In the genomic region with DNA sequence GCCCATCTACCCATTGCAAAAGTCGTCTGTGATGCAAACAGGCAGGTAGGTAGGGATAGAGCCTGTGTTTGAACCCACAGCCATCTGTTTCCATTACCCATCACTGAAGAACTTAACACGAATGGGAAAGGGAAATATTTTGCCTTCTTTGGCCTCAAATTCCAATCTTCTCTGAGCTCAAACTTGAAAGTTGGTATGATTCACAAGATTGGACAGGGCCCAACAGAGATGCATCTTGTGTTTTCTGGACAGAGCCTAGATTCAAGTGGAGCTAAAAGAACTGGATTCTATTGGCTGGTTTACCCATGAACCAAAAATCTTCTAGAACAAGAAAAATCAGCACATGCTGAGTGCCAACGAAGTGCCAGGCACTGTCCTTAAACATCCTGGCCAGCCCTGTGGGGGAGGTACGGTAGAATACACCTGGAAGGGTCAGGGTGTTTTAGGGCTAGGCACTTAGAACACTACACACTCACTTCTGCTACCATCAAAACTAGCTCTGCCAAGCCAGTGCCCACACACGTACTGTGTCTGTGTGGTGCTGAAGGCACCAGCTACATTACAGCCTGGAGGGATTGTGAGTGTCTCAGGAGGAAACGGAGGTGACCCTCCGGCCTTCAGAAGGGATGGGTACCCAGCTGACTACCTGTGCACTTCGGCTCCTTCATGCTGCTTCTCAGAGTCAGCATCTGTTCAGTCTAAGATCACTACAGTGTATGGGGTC, we compare ENCODE assay signal across 19 mouse cellular contexts.
DNase-seq lines count a peak whose midpoint lies in the region; ATAC-seq and TF ChIP-seq lines count a peak whose summit lies in the region.
"Had no signal": no experiment of that assay in that cellular context is flagged by ENCODE, and none has a peak within 500 bp of the region (broad histone marks: within the 10 kb centered on the region; RNA-seq: fewer than 3 reads in every experiment).

No protein-coding gene starts in this region.

- H3K9me3 ChIP-seq in embryonic facial prominence, embryonic 13.5 days: no peaks in the 10 kb centered on the region
- no peaks in the 10 kb centered on the region for H3K9me3 ChIP-seq in embryonic facial prominence, embryonic 10.5 days
- H3K9me3 ChIP-seq in stomach, postnatal 0 days (ENCODE audit: control insufficient read depth, low read length): no peaks in the 10 kb centered on the region
- no peaks in the 10 kb centered on the region for H3K9me3 ChIP-seq in neural tube, embryonic 15.5 days (replicated peaks)
- H3K9me3 ChIP-seq: G1E; heart, embryonic 15.5 days; hindbrain, embryonic 15.5 days; liver, embryonic 13.5 days had no signal

- no peak overlapping the region for H3K4me3 ChIP-seq in embryonic facial prominence, embryonic 13.5 days
- no peak overlapping the region for H3K4me3 ChIP-seq in embryonic facial prominence, embryonic 10.5 days
- no peak overlapping the region for H3K4me3 ChIP-seq in left cerebral cortex, adult 2 months
- H3K4me3 ChIP-seq in stomach, postnatal 0 days (ENCODE audit: low read depth, low read length): no peak overlapping the region
- no peak overlapping the region for H3K4me3 ChIP-seq in neural tube, embryonic 15.5 days (replicated peaks)
- H3K4me3 ChIP-seq: erythroblast, embryonic 14.5 days; heart, adult 2 months; liver, embryonic 13.5 days had no signal

- no peak overlapping the region for H3K9ac ChIP-seq in embryonic facial prominence, embryonic 13.5 days
- no peak overlapping the region for H3K9ac ChIP-seq in stomach, postnatal 0 days (ENCODE audit: low read length)
- no peak overlapping the region for H3K9ac ChIP-seq in neural tube, embryonic 15.5 days (replicated peaks)
- H3K9ac ChIP-seq: heart, embryonic 15.5 days; hindbrain, embryonic 15.5 days; liver, embryonic 13.5 days had no signal

- no peak overlapping the region for H3K27ac ChIP-seq in embryonic facial prominence, embryonic 13.5 days
- no peak overlapping the region for H3K27ac ChIP-seq in embryonic facial prominence, embryonic 10.5 days (replicated peaks)
- peak overlapping the region; percentile 50; the same call in 1 of the 2 replicates for H3K27ac ChIP-seq in left cerebral cortex, adult 2 months
- 0 out of 2 replicates have a peak overlapping the region, but pooled peaks have one; percentile 35 for H3K27ac ChIP-seq in stomach, postnatal 0 days (replicated peaks)
- H3K27ac ChIP-seq in neural tube, embryonic 15.5 days (replicated peaks): no peak overlapping the region
- H3K27ac ChIP-seq: heart, embryonic 15.5 days; hindbrain, embryonic 15.5 days; liver, embryonic 13.5 days had no signal

- TF ChIP-seq CTCF in left cerebral cortex, adult 2 months (IDR thresholded peaks at IDR 0.05): no peak
- no peak for TF ChIP-seq CTCF in stomach, postnatal 0 days (IDR thresholded peaks at IDR 0.05; ENCODE audit: low read depth)

- peak overlapping the region; percentile 90 for H3K4me2 ChIP-seq in embryonic facial prominence, embryonic 13.5 days
- H3K4me2 ChIP-seq in stomach, postnatal 0 days (replicated peaks; ENCODE audit: low read depth): no peak overlapping the region
- no peak overlapping the region for H3K4me2 ChIP-seq in neural tube, embryonic 15.5 days
- H3K4me2 ChIP-seq: liver, embryonic 13.5 days had no signal

- H3K27me3 ChIP-seq in embryonic facial prominence, embryonic 13.5 days: peaks cover 48% of the 10 kb centered on the region
- peaks cover 63% of the 10 kb centered on the region for H3K27me3 ChIP-seq in embryonic facial prominence, embryonic 10.5 days (replicated peaks; ENCODE audit: low read depth, poor library complexity, severe bottlenecking)
- peaks cover 9% of the 10 kb centered on the region; the same call in 1 of the 2 replicates for H3K27me3 ChIP-seq in stomach, postnatal 0 days (ENCODE audit: control insufficient read depth, insufficient read depth, low read length)
- peaks cover 48% of the 10 kb centered on the region for H3K27me3 ChIP-seq in neural tube, embryonic 15.5 days (replicated peaks)

- no peak for DNase-seq in embryonic facial prominence, embryonic 10.5 days (ENCODE audit: low spot score)
- no peak for DNase-seq in left cerebral cortex, adult 2 months (ENCODE audit: extremely low spot score in 1 of 2, low spot score in 2 of 2)
- no peak for DNase-seq in left cerebral cortex, postnatal 4 days
- DNase-seq in right cerebral cortex, postnatal 25 days: peak; percentile 36
- no peak for DNase-seq in right cerebral cortex, adult 2 months (ENCODE audit: low spot score in 2 of 2)
- DNase-seq in stomach, postnatal 0 days (ENCODE audit: low spot score): no peak
- DNase-seq: cerebellum, adult 8-10 months; heart, adult 2 months; heart, postnatal 4 days; layer of hippocampus, postnatal 36 days; liver, embryonic 13.5 days; thymus, postnatal 4 days had no signal

- H3K36me3 ChIP-seq in embryonic facial prominence, embryonic 13.5 days: no peaks in the 10 kb centered on the region
- H3K36me3 ChIP-seq in embryonic facial prominence, embryonic 10.5 days (replicated peaks): no peaks in the 10 kb centered on the region
- H3K36me3 ChIP-seq in stomach, postnatal 0 days (ENCODE audit: control insufficient read depth, insufficient read depth, low read length): no peaks in the 10 kb centered on the region
- H3K36me3 ChIP-seq in neural tube, embryonic 15.5 days: no peaks in the 10 kb centered on the region
- H3K36me3 ChIP-seq: G1E; heart, embryonic 15.5 days; hindbrain, embryonic 15.5 days; liver, embryonic 13.5 days had no signal

- peaks cover 20% of the 10 kb centered on the region for H3K4me1 ChIP-seq in embryonic facial prominence, embryonic 13.5 days
- peaks cover 25% of the 10 kb centered on the region for H3K4me1 ChIP-seq in embryonic facial prominence, embryonic 10.5 days
- 0 out of 2 replicates have a peak, but pooled peaks cover 4% of the 10 kb centered on the region for H3K4me1 ChIP-seq in stomach, postnatal 0 days (replicated peaks; ENCODE audit: control insufficient read depth, insufficient read depth)
- H3K4me1 ChIP-seq in neural tube, embryonic 15.5 days: peaks cover 20% of the 10 kb centered on the region

- intact Hi-C loops in left cerebral cortex, adult 2 months (cut with DNase I): loop anchor here (2.0 kb wide), 3 partner anchors 26 to 48 kb away; no protein-coding TSS in a partner anchor
- intact Hi-C loops in left cerebral cortex, postnatal 4 days (cut with DNase I): no loop called here

- no peak for TF ChIP-seq EP300 in stomach, postnatal 0 days (optimal IDR thresholded peaks at IDR 0.05)

- 81% methylated on average over 8 of the region's 8 CpGs for WGBS in embryonic facial prominence, embryonic 13.5 days
- WGBS in embryonic facial prominence, embryonic 10.5 days: 79% methylated on average over 8 of the region's 8 CpGs
- WGBS in stomach, postnatal 0 days: 81% methylated on average over 8 of the region's 8 CpGs
- 87% methylated on average over 8 of the region's 8 CpGs for WGBS in neural tube, embryonic 15.5 days

- ATAC-seq in embryonic facial prominence, embryonic 13.5 days (ENCODE audit: insufficient number of reproducible peaks, insufficient read depth, low FRiP score, low TSS enrichment, low read depth): no peak
- no peak for ATAC-seq in stomach, postnatal 0 days (ENCODE audit: low FRiP score, low TSS enrichment)
- ATAC-seq in neural tube, embryonic 15.5 days (ENCODE audit: low FRiP score): no peak
- ATAC-seq: intestine, embryonic 16.5 days had no signal

Comparison
In these comparisons a context has a peak if more than half of its experiments do, and no peak if none do; other contexts are left out.
1. H3K27ac ChIP-seq: peak in left cerebral cortex, adult 2 months (single experiment) and stomach, postnatal 0 days (single experiment); none in embryonic facial prominence, embryonic 13.5 days (single experiment), embryonic facial prominence, embryonic 10.5 days (single experiment) and neural tube, embryonic 15.5 days (single experiment).